Mouse (Mus musculus) cortical plate, adult 2 months (tissue): ENCODE data around the gene Pdgfb. TPM values are rescaled to one million over a fixed set of nuclear protein-coding genes. Genes with fewer than 3 reads are reported as not detected.

Experiments used
- H3K27ac ChIP-seq: fragments of 200-500 bp; 2 replicates; pipeline ENCODE4 v1.5.1; 2012; ENCODE audit warnings: low read length, control low read depth, inconsistent platforms; ENCODE audit not compliant: insufficient read depth
- H3K4me1 ChIP-seq: fragments of 200-500 bp; 2 replicates; pipeline ENCODE4 v1.6.1; 2011; ENCODE audit warnings: low read length; ENCODE audit not compliant: control insufficient read depth, insufficient read depth
- H3K4me3 ChIP-seq: fragments of 200-500 bp; 2 replicates; pipeline ENCODE4 v1.5.1; 2011; ENCODE audit warnings: mild to moderate bottlenecking, low read length, control low read depth; ENCODE audit not compliant: insufficient read depth
- CTCF ChIP-seq: fragments of 200-500 bp; IDR thresholded peaks from 2 replicates; pipeline ENCODE4 v1.5.1; 2011; ENCODE audit warnings: mild to moderate bottlenecking, control low read depth, low read length; ENCODE audit not compliant: insufficient read depth; ENCODE audit errors: extremely low read depth
- POLR2A ChIP-seq: fragments of 200-500 bp; IDR thresholded peaks from 2 replicates; pipeline ENCODE4 v1.6.1; 2011; ENCODE audit warnings: mild to moderate bottlenecking, low read length, control low read depth; ENCODE audit not compliant: insufficient read depth; ENCODE audit errors: extremely low read depth
- polyA plus RNA-seq: library from polyadenylated mRNA; depleted of rRNA; stranded (reverse); fragments of >200 nt; gene quantifications from 2 replicates; pipeline ENCODE4 v1.2.3, GENCODE M21; 2012

Gene Pdgfb
- polyA plus RNA-seq, 1 experiment, result 32.2 TPM

- TF ChIP-seq POLR2A (no peak), CTCF (no peak)
- Histone ChIP-seq H3K4me1 (no peaks in the 10 kb centered on the region), H3K4me3 (no peak overlapping the region), H3K27ac (no peak overlapping the region)
These were observed 50.4 kb downstream of the Pdgfb start for GRCm38 (mm10) chr15:79964376-79964775.

GRCm38 (mm10) chr15:79962661-79963060 is 52.1 kb downstream of the Pdgfb start:
- Histone ChIP-seq H3K27ac (no peak overlapping the region), H3K4me1 (no peaks in the 10 kb centered on the region), H3K4me3 (no peak overlapping the region)
- TF ChIP-seq CTCF (no peak), POLR2A (no peak)

GRCm38 (mm10) chr15:79961366-79961921 is 53.3 kb downstream of the Pdgfb start:
- Histone ChIP-seq H3K27ac (no peak overlapping the region), H3K4me1 (no peaks in the 10 kb centered on the region), H3K4me3 (no peak overlapping the region)
- TF ChIP-seq POLR2A (no peak), CTCF (peak; percentile 26; the same call in 1 of the 2 replicates)

- Histone ChIP-seq H3K27ac (no peak overlapping the region), H3K4me3 (no peak overlapping the region), H3K4me1 (no peaks in the 10 kb centered on the region)
- TF ChIP-seq CTCF (no peak), POLR2A (no peak)
These were observed 56.4 kb downstream of the Pdgfb start for GRCm38 (mm10) chr15:79958418-79958817.

- no peak overlapping the region for H3K4me3 ChIP-seq
- H3K4me1 ChIP-seq, result no peaks in the 10 kb centered on the region
- TF ChIP-seq POLR2A (no peak), CTCF (no peak)
- no peak overlapping the region for H3K27ac ChIP-seq
These were observed 58.2 kb downstream of the Pdgfb start for GRCm38 (mm10) chr15:79956559-79956958.

- H3K27ac ChIP-seq, result no peak overlapping the region
- 0 out of 2 replicates have a peak, but pooled peaks cover 2% of the 10 kb centered on the region for H3K4me1 ChIP-seq
- no peak for TF ChIP-seq POLR2A
- no peak for TF ChIP-seq CTCF
- H3K4me3 ChIP-seq, result no peak overlapping the region
These were observed 61.3 kb downstream of the Pdgfb start for GRCm38 (mm10) chr15:79953470-79953869.

- Histone ChIP-seq H3K4me1 (0 out of 2 replicates have a peak, but pooled peaks cover 2% of the 10 kb centered on the region), H3K27ac (no peak overlapping the region), H3K4me3 (no peak overlapping the region)
- no peak for TF ChIP-seq CTCF
- TF ChIP-seq POLR2A, result no peak
These were observed 62.1 kb downstream of the Pdgfb start for GRCm38 (mm10) chr15:79952504-79953231.

GRCm38 (mm10) chr15:79951730-79952503 is 62.9 kb downstream of the Pdgfb start:
- no peak for TF ChIP-seq POLR2A
- no peak for TF ChIP-seq CTCF
- Histone ChIP-seq H3K4me1 (0 out of 2 replicates have a peak, but pooled peaks cover 2% of the 10 kb centered on the region), H3K4me3 (no peak overlapping the region), H3K27ac (no peak overlapping the region)

GRCm38 (mm10) chr15:79951226-79951625 is 63.6 kb downstream of the Pdgfb start:
- 0 out of 2 replicates have a peak, but pooled peaks cover 2% of the 10 kb centered on the region for H3K4me1 ChIP-seq
- no peak overlapping the region for H3K27ac ChIP-seq
- TF ChIP-seq POLR2A, result no peak
- TF ChIP-seq CTCF, result no peak
- H3K4me3 ChIP-seq, result no peak overlapping the region
